Mouse (Mus musculus) G1E (cell line): ENCODE results near the gene Aar2.

ENCODE experiments used
- CTCF ChIP-seq: IDR thresholded peaks from 2 replicates; pipeline ENCODE4 v1.5.1; 2012; ENCODE audit warnings: low read depth, low read length, inconsistent platforms, mixed read lengths
- GATA1 ChIP-seq: IDR thresholded peaks from 2 replicates; pipeline ENCODE4 v1.6.1; 2012; ENCODE audit warnings: borderline replicate concordance, low read length, inconsistent platforms, mixed read lengths
- GATA2 ChIP-seq: IDR thresholded peaks from 2 replicates; pipeline ENCODE4 v1.6.1; 2012; ENCODE audit warnings: low read depth, low read length, inconsistent platforms, borderline replicate concordance
- POLR2AphosphoS5 ChIP-seq: IDR thresholded peaks from 2 replicates; pipeline ENCODE4 v1.6.1; 2012; ENCODE audit warnings: low read depth, low read length, inconsistent platforms; ENCODE audit not compliant: insufficient replicate concordance
- TAL1 ChIP-seq: conservative IDR thresholded peaks from 2 replicates; pipeline ENCODE4 v1.6.1; 2012; ENCODE audit warnings: low read depth, low read length, inconsistent platforms, mixed read lengths

GRCm38 (mm10) chr2:156589481-156589880 lies 42.1 kb downstream of the Aar2 start:
- TF ChIP-seq TAL1 (no peak), GATA1 (no peak), CTCF (no peak), POLR2AphosphoS5 (no peak), GATA2 (no peak)
